Mouse (Mus musculus) retina, embryonic 14.5 days (tissue): Measurements from ENCODE around the gene Eed.

ENCODE experiments used
- DNase-seq: peaks from one replicate; pipeline ENCODE4 v3.0.0-alpha.2; 2015; ENCODE audit warnings: low spot score

Eed gene

DNA sequence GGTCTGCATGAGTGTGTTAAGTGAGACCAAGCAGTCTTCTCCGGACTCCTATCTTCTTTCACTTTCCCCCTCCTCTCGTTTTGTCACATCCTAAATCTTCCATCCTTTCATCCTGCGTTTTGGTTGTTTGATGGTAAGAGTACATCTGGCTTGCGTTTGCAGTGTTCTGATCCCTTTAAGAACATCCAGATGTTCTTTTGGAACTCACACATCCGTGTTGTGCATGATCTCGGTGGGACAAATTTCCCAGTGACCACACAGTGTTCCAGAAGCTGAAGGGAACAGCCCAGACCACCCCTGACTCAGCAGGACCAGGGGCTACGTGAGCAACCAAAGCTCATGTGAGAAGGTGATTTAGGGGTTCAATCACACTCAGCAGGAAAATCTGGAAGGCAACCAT lies 72.4 kb downstream of the Eed start:
- no peak for DNase-seq

DNA sequence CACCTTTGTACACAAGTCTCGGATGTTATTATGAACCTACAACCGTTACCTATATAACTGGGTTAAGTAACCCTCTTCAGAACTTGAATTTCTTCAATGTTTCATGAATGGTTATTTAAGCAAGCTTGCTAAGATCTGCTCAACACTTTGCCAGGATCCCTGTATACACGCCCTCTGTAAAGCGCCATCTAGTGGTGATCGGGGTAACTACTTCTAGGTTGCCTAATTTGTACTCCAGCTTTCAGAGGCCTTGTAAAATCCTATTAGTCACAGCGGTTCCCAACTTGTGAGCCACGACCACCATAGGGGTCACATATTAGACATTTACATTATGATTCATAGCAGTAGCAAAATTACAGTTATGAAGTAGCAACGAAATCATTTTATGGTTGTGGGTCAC lies 72.8 kb downstream of the Eed start:
- peak; percentile 88 for DNase-seq
